Mouse (Mus musculus): ENCODE results near the gene Plcg2.
A peak's percentile ranks its signal among the peaks of the same experiment; 100 is the strongest.

The Plcg2 gene

GRCm38 (mm10) chr8:117498179-117498914, at the start of gene Plcg2:
Gene Plcg2, plus strand, starts transcription at chr8:117498291.
- no peak for DNase-seq (ENCODE audit: low read depth, low spot score)

GRCm38 (mm10) chr8:117451072-117451471, 47.0 kb upstream of the Plcg2 start:
- DNase-seq (ENCODE audit: low read depth, low spot score) = no peak

- no peak for DNase-seq (ENCODE audit: low read depth, low spot score)
Measured at GRCm38 (mm10) chr8:117453974-117454373, 44.1 kb upstream of the Plcg2 start.

- DNase-seq (ENCODE audit: low read depth, low spot score) = no peak
Measured at GRCm38 (mm10) chr8:117454516-117455116, 43.5 kb upstream of the Plcg2 start.

GRCm38 (mm10) chr8:117455701-117456100, 42.4 kb upstream of the Plcg2 start:
- no peak for DNase-seq (ENCODE audit: low read depth, low spot score)

DNA sequence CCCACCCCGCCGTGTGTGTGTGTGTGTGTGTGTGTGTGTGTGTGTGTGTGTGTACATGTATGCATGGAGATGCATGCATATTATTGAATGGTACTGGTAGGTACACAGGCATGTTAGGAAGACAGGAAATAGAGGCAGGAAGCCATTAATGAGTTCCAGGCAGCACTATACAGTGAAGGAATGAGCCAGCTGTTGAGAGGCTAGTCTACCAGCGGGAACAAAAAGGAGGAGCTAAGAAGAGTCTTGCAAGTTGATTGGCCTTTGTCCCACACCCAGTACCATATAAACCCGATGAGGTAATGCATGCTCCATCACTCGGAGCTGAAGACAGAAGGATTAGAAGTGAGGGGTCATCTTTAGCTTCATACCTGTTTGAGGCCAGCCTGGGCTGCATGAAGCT, 39.7 kb upstream of the Plcg2 start:
- DNase-seq (ENCODE audit: low read depth, low spot score) = no peak

- DNase-seq (ENCODE audit: low read depth, low spot score) = no peak
Measured at GRCm38 (mm10) chr8:117462701-117463284, 35.3 kb upstream of the Plcg2 start.

- DNase-seq (ENCODE audit: low read depth, low spot score) = no peak
Measured at GRCm38 (mm10) chr8:117464525-117464924, 33.6 kb upstream of the Plcg2 start.

DNA sequence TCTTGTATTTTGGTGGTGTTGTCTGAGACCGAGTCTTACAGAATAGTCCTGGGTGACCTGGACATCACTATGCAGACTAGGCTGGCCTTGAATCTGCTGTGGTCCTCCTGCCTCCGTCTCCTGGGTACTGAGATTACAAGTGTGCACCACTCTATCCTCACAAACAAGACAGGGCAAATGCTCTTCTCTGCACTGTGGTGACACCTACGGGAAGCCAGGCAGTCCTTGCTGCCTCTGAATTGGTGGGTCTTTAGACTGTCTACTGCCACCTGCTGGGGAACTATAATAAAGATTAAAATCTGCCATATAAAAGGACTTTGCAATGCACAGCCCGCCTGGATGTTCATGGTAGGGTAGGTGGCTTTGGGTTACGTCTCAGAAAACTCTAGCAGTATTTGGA, 32.8 kb upstream of the Plcg2 start:
- peak; percentile 66 for DNase-seq (ENCODE audit: low read depth, low spot score)

GRCm38 (mm10) chr8:117467466-117467865, 30.6 kb upstream of the Plcg2 start:
- no peak for DNase-seq (ENCODE audit: low read depth, low spot score)

GRCm38 (mm10) chr8:117469431-117470341, 28.4 kb upstream of the Plcg2 start:
- no peak for DNase-seq (ENCODE audit: low read depth, low spot score)

GRCm38 (mm10) chr8:117470342-117470781, 27.7 kb upstream of the Plcg2 start:
- DNase-seq (ENCODE audit: low read depth, low spot score) = peak; percentile 82

DNA sequence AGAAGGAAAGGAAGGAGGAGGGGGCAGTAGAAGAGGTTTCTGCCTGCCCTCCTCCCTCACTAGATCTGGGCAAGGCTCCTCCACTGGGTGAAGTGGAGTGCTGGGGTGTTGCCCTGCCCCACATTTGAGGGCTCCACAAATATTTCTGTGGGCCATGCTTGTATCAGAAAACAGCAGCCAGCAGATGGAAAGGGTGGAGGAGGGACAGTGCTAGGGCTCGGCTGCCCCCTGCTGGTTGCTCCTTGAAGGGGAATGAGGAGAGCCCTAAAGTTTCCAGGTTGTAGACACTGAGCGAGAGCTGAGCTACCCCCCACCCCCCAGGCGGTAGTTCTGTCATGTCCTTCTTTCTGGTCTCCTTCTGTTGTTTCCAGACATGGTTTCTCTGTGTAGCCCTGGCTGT, 26.9 kb upstream of the Plcg2 start:
- peak; percentile 56 for DNase-seq (ENCODE audit: low read depth, low spot score)

DNA sequence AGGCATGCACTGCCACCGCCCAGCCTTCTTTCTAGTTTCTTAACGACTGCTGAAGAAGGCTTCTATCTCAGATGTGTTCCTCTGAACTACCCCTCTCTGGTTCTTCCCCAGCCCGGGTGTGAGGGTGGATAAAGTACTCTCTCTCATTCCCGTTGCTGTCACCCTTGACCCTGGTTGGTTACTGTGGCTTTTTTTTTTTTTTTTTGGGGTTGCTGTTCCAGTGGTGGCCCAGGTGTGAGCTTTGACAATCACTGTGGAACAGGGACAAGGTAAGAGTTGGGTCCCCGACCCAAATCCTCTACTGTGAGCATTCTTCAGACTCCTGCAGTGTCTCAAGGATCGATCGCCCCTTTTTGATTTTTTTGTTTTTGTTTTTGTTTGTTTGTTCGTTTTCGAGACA, 26.4 kb upstream of the Plcg2 start:
- no peak for DNase-seq (ENCODE audit: low read depth, low spot score)

GRCm38 (mm10) chr8:117472332-117472731, 25.8 kb upstream of the Plcg2 start:
- DNase-seq (ENCODE audit: low read depth, low spot score) = no peak

DNA sequence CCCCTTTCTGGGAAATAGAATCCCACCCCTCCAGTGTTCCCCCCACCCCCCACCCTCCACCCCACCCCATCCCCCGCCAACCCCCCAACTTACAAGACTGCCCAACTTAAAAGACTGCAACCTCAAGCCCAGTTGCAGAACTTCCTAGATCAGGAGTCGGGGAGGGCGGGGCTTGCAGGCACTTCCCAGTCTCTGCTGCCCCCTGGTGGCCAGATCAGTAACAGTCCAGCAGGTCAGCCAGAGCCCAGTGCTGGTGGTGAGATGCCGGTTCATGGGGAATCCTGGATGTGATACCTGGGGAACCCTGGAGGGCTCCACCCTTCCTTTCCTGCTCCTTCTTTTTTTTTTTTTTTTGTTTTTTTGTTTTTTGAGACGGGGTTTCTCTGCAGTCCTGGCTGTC, 23.1 kb upstream of the Plcg2 start:
- DNase-seq (ENCODE audit: low read depth, low spot score) = peak; percentile 83

DNA sequence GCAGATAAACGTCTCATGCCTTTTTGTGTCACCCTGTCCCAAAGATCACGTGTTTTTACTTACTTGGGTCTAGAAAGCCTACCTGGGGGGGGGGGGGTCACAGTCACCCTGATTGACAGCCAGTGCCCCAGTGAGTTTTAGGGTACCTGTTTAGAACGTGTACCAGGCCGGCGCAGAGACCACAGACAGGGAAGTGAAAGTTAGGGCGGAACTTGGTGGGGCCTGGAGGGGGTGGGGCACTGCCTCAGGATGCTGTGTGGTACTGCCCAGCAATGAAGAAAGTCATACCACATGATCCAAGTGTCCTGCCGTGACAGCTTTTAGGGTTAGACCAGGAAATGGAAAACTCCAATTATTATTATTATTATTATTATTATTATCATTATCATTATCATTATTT, 22.3 kb upstream of the Plcg2 start:
- DNase-seq (ENCODE audit: low read depth, low spot score) = no peak

GRCm38 (mm10) chr8:117478082-117478481, 20.0 kb upstream of the Plcg2 start:
- no peak for DNase-seq (ENCODE audit: low read depth, low spot score)

- DNase-seq (ENCODE audit: low read depth, low spot score) = no peak
Measured at GRCm38 (mm10) chr8:117479996-117480395, 18.1 kb upstream of the Plcg2 start.

GRCm38 (mm10) chr8:117480516-117480915, 17.6 kb upstream of the Plcg2 start:
- DNase-seq (ENCODE audit: low read depth, low spot score) = no peak

DNA sequence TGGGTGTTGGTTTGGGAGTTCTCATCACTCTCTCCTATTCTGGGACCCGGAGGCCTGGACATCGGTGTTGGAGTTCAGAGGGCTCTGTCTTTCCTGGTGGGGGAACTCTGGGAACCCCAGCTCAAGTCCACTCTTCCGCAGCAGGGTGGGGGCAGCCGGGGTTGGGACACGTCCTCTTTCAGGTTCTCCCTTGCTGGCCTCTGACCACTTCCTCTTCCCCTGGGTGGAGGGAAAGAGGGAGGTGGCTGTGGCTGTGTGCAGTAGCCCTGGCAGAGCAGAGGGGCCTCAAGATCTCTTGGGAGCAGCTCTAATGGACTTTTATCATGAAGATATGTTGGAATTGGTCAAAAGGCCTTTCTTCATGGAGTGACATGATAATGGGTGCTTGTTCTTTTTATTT, 16.3 kb upstream of the Plcg2 start:
- DNase-seq (ENCODE audit: low read depth, low spot score) = no peak

- DNase-seq (ENCODE audit: low read depth, low spot score) = no peak
Measured at GRCm38 (mm10) chr8:117484731-117485130, 13.4 kb upstream of the Plcg2 start.
